Mouse (Mus musculus): ENCODE results near the gene Chrna10.

Gene Chrna10

DNA sequence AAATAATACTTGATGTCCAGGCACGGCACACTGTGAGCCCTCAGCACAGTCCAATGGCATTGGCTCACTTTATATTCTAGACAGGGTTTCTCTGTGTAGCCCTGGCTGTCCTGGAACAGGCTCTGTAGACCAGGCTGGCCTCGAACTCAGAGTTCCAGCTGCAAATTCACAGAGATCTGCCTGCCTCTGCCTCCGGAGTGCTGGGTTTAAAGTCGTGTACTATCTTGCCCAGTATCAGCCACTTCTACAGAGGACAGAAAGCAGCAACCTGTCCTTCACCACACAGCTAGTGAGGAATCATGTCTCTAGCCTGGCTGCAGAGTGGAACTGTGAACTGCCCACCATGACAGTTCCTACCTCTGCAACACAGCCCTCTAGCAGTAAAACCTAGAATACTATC is 6.9 kb downstream of the Chrna10 start:
- Histone ChIP-seq H3K4me3 (replicated peaks; ENCODE audit: low read length) (no peak overlapping the region), H3K4me1 (replicated peaks; ENCODE audit: low read depth, low read length) (peaks cover 39% of the 10 kb centered on the region), H3K9me3 (ENCODE audit: low read length) (no peaks in the 10 kb centered on the region), H3K27me3 (ENCODE audit: insufficient read depth, low read length) (peaks cover 80% of the 10 kb centered on the region), H3K36me3 (ENCODE audit: insufficient read depth, low read length) (no peaks in the 10 kb centered on the region)
- TF ChIP-seq CTCF (conservative IDR thresholded peaks at IDR 0.05; ENCODE audit: low read length): no peak
- TF ChIP-seq POU5F1 (IDR thresholded peaks at IDR 0.05; ENCODE audit: borderline replicate concordance, low read length): no peak
- TF ChIP-seq NANOG (IDR thresholded peaks at IDR 0.05; ENCODE audit: borderline replicate concordance, low read length): no peak

DNA sequence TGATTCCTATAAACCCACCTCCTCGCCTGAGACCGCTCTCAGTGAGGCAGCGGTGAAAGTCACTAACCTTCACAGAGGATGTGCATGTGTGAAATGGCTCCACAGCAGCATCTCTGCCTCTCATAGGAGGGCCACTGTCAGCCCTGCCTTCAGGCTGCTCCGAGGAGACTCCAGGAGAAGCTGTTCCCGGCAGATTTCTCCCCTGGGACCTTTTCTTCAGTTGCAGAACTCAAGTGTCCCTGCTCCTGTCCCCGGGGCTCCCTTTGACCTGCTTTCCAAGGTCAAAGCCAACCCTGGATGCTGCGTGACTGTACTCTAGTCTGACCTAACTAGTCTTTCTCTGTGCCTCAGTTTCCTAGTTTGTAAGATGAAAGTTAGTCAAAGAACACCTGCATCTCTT is 7.5 kb downstream of the Chrna10 start, which contains the start of gene Art5:
TSS of gene Art5 (minus strand) at position 319 of the 400 bp plus-strand sequence.
- Histone ChIP-seq H3K27me3 (ENCODE audit: insufficient read depth, low read length) (peaks cover 77% of the 10 kb centered on the region), H3K4me3 (replicated peaks; ENCODE audit: low read length) (no peak within 1 kb of the TSS), H3K36me3 (ENCODE audit: insufficient read depth, low read length) (no peaks in the 10 kb centered on the region), H3K4me1 (replicated peaks; ENCODE audit: low read depth, low read length) (peaks cover 38% of the 10 kb centered on the region), H3K9me3 (ENCODE audit: low read length) (no peaks in the 10 kb centered on the region)
- TF ChIP-seq NANOG (IDR thresholded peaks at IDR 0.05; ENCODE audit: borderline replicate concordance, low read length) (no peak), CTCF (conservative IDR thresholded peaks at IDR 0.05; ENCODE audit: low read length) (no peak), POU5F1 (IDR thresholded peaks at IDR 0.05; ENCODE audit: borderline replicate concordance, low read length) (no peak)

DNA sequence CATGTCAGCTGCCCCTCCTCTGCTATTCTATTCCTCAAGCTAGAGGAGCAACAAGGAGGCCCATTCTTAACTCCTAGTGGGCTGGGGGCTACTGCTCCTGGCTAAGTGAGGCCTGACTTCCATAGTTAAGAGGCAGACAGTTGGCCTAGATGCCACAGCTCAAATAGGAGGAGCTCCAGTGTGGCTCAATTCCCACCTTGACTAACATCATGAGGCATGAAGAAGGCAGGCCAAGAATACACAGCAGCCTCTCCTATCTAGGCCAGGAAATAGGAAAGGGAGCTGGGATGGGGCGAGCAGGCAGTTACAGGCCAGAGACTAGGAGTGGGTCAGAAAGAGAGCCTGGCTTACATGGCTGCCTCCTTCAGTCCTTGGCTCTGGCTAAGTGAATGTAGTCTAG is 8.4 kb downstream of the Chrna10 start:
- Histone ChIP-seq H3K9me3 (ENCODE audit: low read length) (no peaks in the 10 kb centered on the region), H3K4me3 (replicated peaks; ENCODE audit: low read length) (no peak overlapping the region), H3K36me3 (ENCODE audit: insufficient read depth, low read length) (no peaks in the 10 kb centered on the region), H3K4me1 (replicated peaks; ENCODE audit: low read depth, low read length) (peaks cover 29% of the 10 kb centered on the region), H3K27me3 (ENCODE audit: insufficient read depth, low read length) (peaks cover 68% of the 10 kb centered on the region)
- TF ChIP-seq POU5F1 (IDR thresholded peaks at IDR 0.05; ENCODE audit: borderline replicate concordance, low read length): no peak
- TF ChIP-seq NANOG (IDR thresholded peaks at IDR 0.05; ENCODE audit: borderline replicate concordance, low read length): no peak
- no peak for TF ChIP-seq CTCF (conservative IDR thresholded peaks at IDR 0.05; ENCODE audit: low read length)

DNA sequence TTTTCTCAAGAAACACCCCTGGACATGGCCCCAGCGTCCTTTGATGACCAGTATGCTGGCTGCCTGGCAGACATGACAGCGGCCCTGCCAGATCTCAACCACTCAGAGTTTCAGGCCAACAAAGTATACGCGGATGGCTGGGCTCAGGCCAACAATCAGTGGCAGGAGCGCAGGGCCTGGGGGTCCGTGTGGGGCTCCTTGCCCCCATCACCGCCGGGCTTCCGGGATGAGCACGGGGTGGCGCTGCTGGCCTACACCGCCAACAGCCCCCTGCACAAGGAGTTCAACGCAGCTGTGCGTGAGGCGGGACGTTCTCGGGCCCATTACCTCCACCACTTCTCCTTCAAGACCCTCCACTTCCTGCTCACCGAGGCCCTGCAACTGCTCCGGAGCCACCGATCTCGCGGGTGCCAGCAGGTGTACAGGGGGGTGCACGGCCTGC is 9.9 kb downstream of the Chrna10 start:
- H3K4me3 ChIP-seq (replicated peaks; ENCODE audit: low read length): peak overlapping the region; percentile 76
- TF ChIP-seq POU5F1 (IDR thresholded peaks at IDR 0.05; ENCODE audit: borderline replicate concordance, low read length) (no peak), NANOG (IDR thresholded peaks at IDR 0.05; ENCODE audit: borderline replicate concordance, low read length) (no peak), CTCF (conservative IDR thresholded peaks at IDR 0.05; ENCODE audit: low read length) (no peak)
- H3K9me3 ChIP-seq (ENCODE audit: low read length): no peaks in the 10 kb centered on the region
- H3K27me3 ChIP-seq (ENCODE audit: insufficient read depth, low read length): peaks cover 53% of the 10 kb centered on the region
- H3K4me1 ChIP-seq (replicated peaks; ENCODE audit: low read depth, low read length): peaks cover 36% of the 10 kb centered on the region
- no peaks in the 10 kb centered on the region for H3K36me3 ChIP-seq (ENCODE audit: insufficient read depth, low read length)

DNA sequence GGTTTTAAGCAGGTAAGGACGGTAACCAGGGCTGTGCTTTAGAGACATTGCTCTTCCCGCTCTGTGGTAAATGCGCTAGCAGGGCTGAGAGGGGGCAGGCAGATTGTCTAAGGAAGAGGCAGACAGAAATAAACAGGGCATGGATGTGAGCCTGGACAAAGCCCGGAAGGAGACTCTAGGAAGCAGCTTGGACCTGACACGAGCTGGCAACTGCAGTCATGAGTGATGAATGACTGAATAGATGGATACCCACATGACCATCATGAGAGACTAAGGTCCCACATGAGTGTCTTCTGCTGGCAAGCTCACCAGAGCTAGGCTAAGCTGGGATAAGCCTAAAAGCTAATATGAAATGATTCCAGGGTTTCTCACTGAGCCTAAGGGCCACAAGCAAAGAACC is 12.5 kb downstream of the Chrna10 start:
- Histone ChIP-seq H3K9me3 (ENCODE audit: low read length) (no peaks in the 10 kb centered on the region), H3K4me3 (replicated peaks; ENCODE audit: low read length) (no peak overlapping the region), H3K27me3 (ENCODE audit: insufficient read depth, low read length) (peaks cover 34% of the 10 kb centered on the region), H3K4me1 (replicated peaks; ENCODE audit: low read depth, low read length) (peaks cover 62% of the 10 kb centered on the region), H3K36me3 (ENCODE audit: insufficient read depth, low read length) (no peaks in the 10 kb centered on the region)
- TF ChIP-seq CTCF (conservative IDR thresholded peaks at IDR 0.05; ENCODE audit: low read length): no peak

DNA sequence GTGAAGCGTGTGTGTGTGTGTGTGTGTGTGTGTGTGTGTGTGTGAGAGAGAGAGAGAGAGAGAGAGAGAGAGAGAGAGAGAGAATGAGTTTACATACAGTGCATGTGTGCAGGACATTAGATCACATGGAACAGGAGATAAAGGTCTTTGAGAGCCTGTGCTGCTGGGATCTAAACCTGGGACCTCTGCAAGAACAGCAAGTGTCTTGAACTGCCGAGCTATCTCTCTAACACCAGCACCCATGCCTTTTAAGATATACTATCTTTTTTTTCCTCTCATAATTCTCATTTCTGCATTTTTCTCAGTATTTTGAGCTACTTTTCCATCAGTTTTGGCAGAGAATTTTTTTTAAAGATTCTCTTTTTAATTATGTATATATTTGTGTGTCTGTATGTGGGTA is 13.1 kb downstream of the Chrna10 start:
- peaks cover 67% of the 10 kb centered on the region for H3K4me1 ChIP-seq (replicated peaks; ENCODE audit: low read depth, low read length)
- no peak overlapping the region for H3K4me3 ChIP-seq (replicated peaks; ENCODE audit: low read length)
- H3K27me3 ChIP-seq (ENCODE audit: insufficient read depth, low read length): peaks cover 37% of the 10 kb centered on the region
- H3K36me3 ChIP-seq (ENCODE audit: insufficient read depth, low read length): no peaks in the 10 kb centered on the region
- no peaks in the 10 kb centered on the region for H3K9me3 ChIP-seq (ENCODE audit: low read length)
- TF ChIP-seq NANOG (IDR thresholded peaks at IDR 0.05; ENCODE audit: borderline replicate concordance, low read length) (no peak), POU5F1 (IDR thresholded peaks at IDR 0.05; ENCODE audit: borderline replicate concordance, low read length) (no peak), CTCF (conservative IDR thresholded peaks at IDR 0.05; ENCODE audit: low read length) (no peak)

DNA sequence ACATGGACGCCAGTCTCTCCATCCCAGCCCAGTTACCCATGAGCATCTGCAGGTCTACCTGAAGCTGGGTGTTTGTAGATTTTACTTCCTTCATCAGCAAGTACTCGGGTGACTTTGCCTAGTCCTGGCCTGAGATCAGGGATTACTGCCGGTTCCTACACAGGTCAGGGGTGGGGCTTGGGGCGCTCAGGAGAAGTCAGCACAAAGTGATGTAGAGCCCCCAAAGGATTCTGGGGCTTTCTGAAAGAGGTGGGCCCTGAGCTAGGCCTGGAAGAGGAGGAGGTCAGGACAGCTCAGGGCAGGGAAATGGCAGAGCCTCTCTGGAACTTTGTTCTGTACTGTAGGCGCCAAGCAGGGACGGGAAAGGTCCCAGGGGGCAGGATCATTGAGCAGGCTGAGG is 13.9 kb downstream of the Chrna10 start:
- H3K9me3 ChIP-seq (ENCODE audit: low read length): no peaks in the 10 kb centered on the region
- H3K4me1 ChIP-seq (replicated peaks; ENCODE audit: low read depth, low read length): peaks cover 62% of the 10 kb centered on the region
- TF ChIP-seq CTCF (conservative IDR thresholded peaks at IDR 0.05; ENCODE audit: low read length) (no peak), NANOG (IDR thresholded peaks at IDR 0.05; ENCODE audit: borderline replicate concordance, low read length) (no peak), POU5F1 (IDR thresholded peaks at IDR 0.05; ENCODE audit: borderline replicate concordance, low read length) (no peak)
- peaks cover 37% of the 10 kb centered on the region for H3K27me3 ChIP-seq (ENCODE audit: insufficient read depth, low read length)
- no peaks in the 10 kb centered on the region for H3K36me3 ChIP-seq (ENCODE audit: insufficient read depth, low read length)
- peak overlapping the region; percentile 64 for H3K4me3 ChIP-seq (replicated peaks; ENCODE audit: low read length)

DNA sequence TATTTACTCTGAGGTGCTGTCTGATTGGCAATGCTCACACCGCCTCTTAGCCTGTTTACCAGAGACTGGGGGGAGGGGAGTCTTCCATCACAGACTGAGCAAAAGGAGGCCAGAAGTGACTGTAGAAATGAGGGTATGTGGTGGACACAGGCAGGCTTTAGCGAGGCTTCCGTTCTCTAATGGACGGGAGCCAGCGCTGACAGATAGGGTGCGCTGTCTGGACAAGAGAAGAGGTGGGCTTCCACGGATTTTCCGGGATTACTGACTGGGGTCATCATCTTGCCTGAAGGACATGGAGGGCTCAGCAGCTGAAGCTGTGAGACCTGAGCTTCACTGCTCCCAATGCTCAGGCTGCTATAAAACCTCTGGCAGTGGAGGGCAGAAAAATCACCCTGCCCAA is 14.4 kb downstream of the Chrna10 start:
- Histone ChIP-seq H3K36me3 (ENCODE audit: insufficient read depth, low read length) (no peaks in the 10 kb centered on the region), H3K4me1 (replicated peaks; ENCODE audit: low read depth, low read length) (peaks cover 59% of the 10 kb centered on the region), H3K4me3 (replicated peaks; ENCODE audit: low read length) (peak overlapping the region; percentile 64), H3K9me3 (ENCODE audit: low read length) (no peaks in the 10 kb centered on the region), H3K27me3 (ENCODE audit: insufficient read depth, low read length) (peaks cover 39% of the 10 kb centered on the region)
- TF ChIP-seq POU5F1 (IDR thresholded peaks at IDR 0.05; ENCODE audit: borderline replicate concordance, low read length): no peak
- peak; percentile 8; the same call in 1 of the 2 replicates for TF ChIP-seq CTCF (conservative IDR thresholded peaks at IDR 0.05; ENCODE audit: low read length)

DNA sequence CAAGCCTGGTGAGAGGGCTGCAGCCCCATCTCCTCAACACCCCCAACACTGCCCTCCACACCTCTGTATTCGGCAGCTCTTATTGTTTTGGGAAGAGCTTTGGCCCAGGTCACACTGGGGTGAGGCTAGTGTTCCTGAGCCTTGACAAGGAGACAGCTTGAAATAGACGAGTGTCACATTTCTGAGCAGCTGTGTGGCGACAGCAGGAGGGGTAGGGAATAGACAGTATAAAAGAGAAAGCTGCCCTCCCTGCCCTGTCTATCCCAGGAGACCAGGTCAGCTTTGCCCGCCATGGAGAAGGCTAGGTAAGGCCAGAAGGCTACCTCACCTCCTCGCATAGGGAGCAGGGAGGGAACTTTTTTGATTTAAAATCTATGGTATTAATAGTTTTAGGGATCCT is 15.1 kb downstream of the Chrna10 start, which contains the start of gene Art1:
TSS of gene Art1 (plus strand) at position 257 of the 400 bp plus-strand sequence.
- Histone ChIP-seq H3K27me3 (ENCODE audit: insufficient read depth, low read length) (peaks cover 40% of the 10 kb centered on the region), H3K4me1 (replicated peaks; ENCODE audit: low read depth, low read length) (peaks cover 52% of the 10 kb centered on the region), H3K4me3 (replicated peaks; ENCODE audit: low read length) (peak within 1 kb of the TSS; percentile 71), H3K9me3 (ENCODE audit: low read length) (no peaks in the 10 kb centered on the region), H3K36me3 (ENCODE audit: insufficient read depth, low read length) (no peaks in the 10 kb centered on the region)
- TF ChIP-seq NANOG (IDR thresholded peaks at IDR 0.05; ENCODE audit: borderline replicate concordance, low read length): no peak
- TF ChIP-seq CTCF (conservative IDR thresholded peaks at IDR 0.05; ENCODE audit: low read length): no peak
- no peak for TF ChIP-seq POU5F1 (IDR thresholded peaks at IDR 0.05; ENCODE audit: borderline replicate concordance, low read length)
